Mouse (Mus musculus): ENCODE results near the gene Olfr613. TPM values are rescaled to one million over a fixed set of nuclear protein-coding genes. Genes with fewer than 3 reads are reported as not detected.
"Not testable (repeated sequence)": the region's sequence is repeated elsewhere in the genome, so short reads cannot be mapped to it uniquely, and the experiment has no call there.

Olfr613 gene
- not detected in 2 replicates for polyA plus RNA-seq (2015; fragmentation: Nextera tagmentation; extraction: Ambion mirVana)

DNA sequence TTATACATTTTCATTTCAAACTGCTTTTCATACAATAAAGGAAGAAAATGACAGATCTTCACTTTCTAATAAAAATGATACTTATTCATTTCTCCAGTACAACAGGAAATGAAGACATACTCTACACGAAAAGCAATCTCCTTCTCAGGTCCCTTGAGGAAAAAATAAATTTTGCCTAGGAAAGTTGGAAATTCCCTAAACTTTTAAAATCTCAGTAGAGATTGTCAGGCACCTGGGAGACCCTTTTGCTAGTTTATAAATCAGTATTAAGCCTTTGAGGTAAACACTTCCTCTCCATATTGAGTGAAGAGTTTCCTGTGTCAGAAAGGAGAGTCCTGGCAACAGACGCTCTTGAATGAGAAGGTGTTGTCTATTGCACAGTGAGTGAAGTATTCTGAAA, at the start of gene Olfr613:
Gene Olfr613, plus strand, starts transcription at position 301 of the 400 bp plus-strand sequence.
- Histone ChIP-seq H3K4me2 (ENCODE audit: low read length) (no peak within 1 kb of the TSS), H3K4me1 (replicated peaks; ENCODE audit: control insufficient read depth, insufficient read depth, low read length) (no peaks in the 10 kb centered on the region), H3K4me3 (replicated peaks; ENCODE audit: low read length) (no peak within 1 kb of the TSS), H3K27ac (ENCODE audit: low read length) (no peak within 1 kb of the TSS), H3K9me3 (ENCODE audit: control insufficient read depth, low read length) (no peaks in the 10 kb centered on the region), H3K9ac (replicated peaks; ENCODE audit: low read depth, low read length) (no peak within 1 kb of the TSS), H3K36me3 (ENCODE audit: control insufficient read depth, insufficient read depth) (no peaks in the 10 kb centered on the region), H3K27me3 (replicated peaks; ENCODE audit: control insufficient read depth, insufficient read depth, low read length) (no peaks in the 10 kb centered on the region)
- WGBS: 88% methylated on average over 2 of the region's 2 CpGs
- ATAC-seq: no peak

DNA sequence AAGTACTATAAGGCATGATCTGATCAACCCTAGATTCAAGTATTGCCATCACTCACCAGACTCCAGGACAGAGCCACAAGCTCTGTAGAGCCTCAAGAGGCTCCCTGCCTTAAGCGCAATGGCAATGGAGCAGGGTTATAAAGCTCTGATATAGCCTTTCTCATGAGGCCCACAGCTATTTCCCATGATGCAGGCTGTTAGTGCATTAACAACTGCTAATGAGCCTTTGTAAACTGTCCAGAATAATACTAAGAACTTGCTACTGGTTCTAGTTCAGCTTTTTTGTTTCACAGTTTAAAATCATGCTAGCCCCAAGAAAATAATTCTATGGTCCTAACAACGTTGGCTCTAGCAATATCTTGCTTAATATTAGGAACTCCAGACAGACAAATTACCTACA, 35.9 kb upstream of the Olfr613 start, which contains the start of gene Olfr610:
Gene Olfr610, minus strand, starts transcription at position 101 of the 400 bp plus-strand sequence.
- H3K27ac ChIP-seq (ENCODE audit: low read length): no peak within 1 kb of the TSS
- 84% methylated on average over 2 of the region's 2 CpGs for WGBS
- no peaks in the 10 kb centered on the region for H3K36me3 ChIP-seq (ENCODE audit: control insufficient read depth, insufficient read depth)
- no peaks in the 10 kb centered on the region for H3K9me3 ChIP-seq (ENCODE audit: control insufficient read depth, low read length)
- no peak within 1 kb of the TSS for H3K9ac ChIP-seq (replicated peaks; ENCODE audit: low read depth, low read length)
- H3K27me3 ChIP-seq (replicated peaks; ENCODE audit: control insufficient read depth, insufficient read depth, low read length): no peaks in the 10 kb centered on the region
- no peak within 1 kb of the TSS for H3K4me3 ChIP-seq (replicated peaks; ENCODE audit: low read length)
- H3K4me2 ChIP-seq (ENCODE audit: low read length): no peak within 1 kb of the TSS
- H3K4me1 ChIP-seq (replicated peaks; ENCODE audit: control insufficient read depth, insufficient read depth, low read length): no peaks in the 10 kb centered on the region
- ATAC-seq: no peak

DNA sequence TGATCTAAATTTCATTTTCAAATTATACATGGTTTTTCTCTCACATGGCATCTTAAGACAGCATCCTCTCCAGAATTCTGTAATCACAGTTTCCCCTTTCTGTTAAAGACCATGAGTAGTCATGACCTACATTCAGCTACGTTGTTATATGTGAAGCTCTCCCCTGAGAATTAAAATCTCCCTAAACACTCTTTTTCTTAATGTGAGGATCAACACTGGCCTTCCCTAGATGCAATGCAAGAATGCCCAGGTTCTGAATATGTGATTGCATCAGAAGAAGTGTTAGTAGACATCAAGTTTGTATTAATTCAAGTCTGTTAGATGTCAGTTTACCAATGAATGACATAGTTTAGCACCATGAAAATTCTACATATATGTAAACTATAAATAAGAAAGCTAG, 27.1 kb upstream of the Olfr613 start, which contains the start of gene Olfr611:
Gene Olfr611, minus strand, starts transcription at position 101 of the 400 bp plus-strand sequence.
- not testable (repeated sequence) for H3K4me3 ChIP-seq (replicated peaks; ENCODE audit: low read length); H3K36me3 ChIP-seq (ENCODE audit: control insufficient read depth, insufficient read depth); ATAC-seq; H3K4me1 ChIP-seq (replicated peaks; ENCODE audit: control insufficient read depth, insufficient read depth, low read length); H3K27me3 ChIP-seq (replicated peaks; ENCODE audit: control insufficient read depth, insufficient read depth, low read length); H3K9me3 ChIP-seq (ENCODE audit: control insufficient read depth, low read length); H3K9ac ChIP-seq (replicated peaks; ENCODE audit: low read depth, low read length); H3K4me2 ChIP-seq (ENCODE audit: low read length); H3K27ac ChIP-seq (ENCODE audit: low read length)
- WGBS: 63% methylated on average over 1 of the region's 1 CpGs

DNA sequence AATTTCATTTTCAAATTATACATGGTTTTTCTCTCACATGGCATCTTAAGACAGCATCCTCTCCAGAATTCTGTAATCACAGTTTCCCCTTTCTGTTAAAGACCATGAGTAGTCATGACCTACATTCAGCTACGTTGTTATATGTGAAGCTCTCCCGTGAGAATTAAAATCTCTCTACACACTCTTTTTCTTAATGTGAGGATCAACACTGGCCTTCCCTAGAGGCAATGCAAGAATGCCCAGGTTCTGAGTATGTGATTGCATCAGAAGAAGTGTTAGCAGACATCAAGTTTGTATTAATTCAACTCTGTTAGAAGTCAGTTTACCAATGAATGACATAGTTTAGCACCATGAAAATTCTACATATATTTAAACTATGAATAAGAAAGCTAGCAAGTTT, 5.3 kb upstream of the Olfr613 start, which contains the start of gene Olfr612:
Gene Olfr612, minus strand, starts transcription at position 101 of the 400 bp plus-strand sequence.
- not testable (repeated sequence) for H3K27me3 ChIP-seq (replicated peaks; ENCODE audit: control insufficient read depth, insufficient read depth, low read length); ATAC-seq; H3K4me1 ChIP-seq (replicated peaks; ENCODE audit: control insufficient read depth, insufficient read depth, low read length); H3K4me3 ChIP-seq (replicated peaks; ENCODE audit: low read length); H3K9ac ChIP-seq (replicated peaks; ENCODE audit: low read depth, low read length); H3K9me3 ChIP-seq (ENCODE audit: control insufficient read depth, low read length); H3K27ac ChIP-seq (ENCODE audit: low read length); H3K36me3 ChIP-seq (ENCODE audit: control insufficient read depth, insufficient read depth); H3K4me2 ChIP-seq (ENCODE audit: low read length)
- WGBS: 85% methylated on average over 2 of the region's 2 CpGs

DNA sequence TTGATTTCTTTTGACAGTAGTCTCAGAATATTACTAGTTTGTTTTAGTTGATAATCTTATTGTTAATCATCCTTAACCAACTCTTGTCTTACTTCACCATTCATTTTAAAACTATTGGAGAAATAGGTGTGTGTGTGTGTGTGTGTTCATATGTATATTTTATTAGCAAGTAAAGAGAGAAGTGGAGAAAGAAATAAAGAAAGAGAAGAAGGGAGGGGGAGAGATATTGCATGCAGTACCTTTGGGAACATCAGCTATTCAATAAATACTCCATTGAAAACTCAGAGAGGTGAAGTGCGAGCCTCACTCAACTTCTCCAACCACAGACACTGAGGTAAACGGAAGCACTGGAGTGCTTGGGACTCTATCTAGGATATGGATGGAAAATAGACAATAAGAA, 7.9 kb downstream of the Olfr613 start, which contains the start of gene Olfr615:
Gene Olfr615, plus strand, starts transcription at position 301 of the 400 bp plus-strand sequence.
- 86% methylated on average over 2 of the region's 2 CpGs for WGBS
- Histone ChIP-seq H3K36me3 (ENCODE audit: control insufficient read depth, insufficient read depth) (no peaks in the 10 kb centered on the region), H3K27me3 (replicated peaks; ENCODE audit: control insufficient read depth, insufficient read depth, low read length) (no peaks in the 10 kb centered on the region), H3K9me3 (ENCODE audit: control insufficient read depth, low read length) (no peaks in the 10 kb centered on the region), H3K27ac (ENCODE audit: low read length) (no peak within 1 kb of the TSS), H3K4me3 (replicated peaks; ENCODE audit: low read length) (no peak within 1 kb of the TSS), H3K9ac (replicated peaks; ENCODE audit: low read depth, low read length) (no peak within 1 kb of the TSS), H3K4me2 (ENCODE audit: low read length) (no peak within 1 kb of the TSS), H3K4me1 (replicated peaks; ENCODE audit: control insufficient read depth, insufficient read depth, low read length) (no peaks in the 10 kb centered on the region)
- no peak for ATAC-seq

DNA sequence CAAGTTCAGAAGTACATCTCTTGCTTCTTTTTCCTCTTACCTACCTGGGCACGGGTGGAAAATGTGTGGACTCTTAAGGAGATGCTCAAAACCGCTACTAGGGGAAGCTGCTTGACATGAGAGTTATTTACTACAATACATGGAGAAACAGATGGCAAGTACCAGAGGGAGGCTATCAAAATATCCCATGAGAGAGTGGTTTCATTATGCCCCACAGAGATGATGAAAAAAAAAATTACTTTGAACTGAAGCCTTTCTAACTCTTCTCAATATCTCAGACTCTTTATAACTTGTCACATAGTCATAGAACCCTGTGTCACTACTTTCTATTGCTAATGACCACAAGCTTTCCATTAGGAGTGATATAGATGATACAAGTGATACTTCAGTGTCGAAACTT, 21.2 kb downstream of the Olfr613 start, which contains the start of gene Olfr616:
Gene Olfr616, minus strand, starts transcription at position 101 of the 400 bp plus-strand sequence.
- H3K4me1 ChIP-seq (replicated peaks; ENCODE audit: control insufficient read depth, insufficient read depth, low read length): no peaks in the 10 kb centered on the region
- WGBS: 81% methylated on average over 3 of the region's 3 CpGs
- no peak for ATAC-seq
- H3K27ac ChIP-seq (ENCODE audit: low read length): no peak within 1 kb of the TSS
- no peak within 1 kb of the TSS for H3K9ac ChIP-seq (replicated peaks; ENCODE audit: low read depth, low read length)
- no peaks in the 10 kb centered on the region for H3K27me3 ChIP-seq (replicated peaks; ENCODE audit: control insufficient read depth, insufficient read depth, low read length)
- H3K36me3 ChIP-seq (ENCODE audit: control insufficient read depth, insufficient read depth): no peaks in the 10 kb centered on the region
- no peak within 1 kb of the TSS for H3K4me2 ChIP-seq (ENCODE audit: low read length)
- no peaks in the 10 kb centered on the region for H3K9me3 ChIP-seq (ENCODE audit: control insufficient read depth, low read length)
- H3K4me3 ChIP-seq (replicated peaks; ENCODE audit: low read length): no peak within 1 kb of the TSS

DNA sequence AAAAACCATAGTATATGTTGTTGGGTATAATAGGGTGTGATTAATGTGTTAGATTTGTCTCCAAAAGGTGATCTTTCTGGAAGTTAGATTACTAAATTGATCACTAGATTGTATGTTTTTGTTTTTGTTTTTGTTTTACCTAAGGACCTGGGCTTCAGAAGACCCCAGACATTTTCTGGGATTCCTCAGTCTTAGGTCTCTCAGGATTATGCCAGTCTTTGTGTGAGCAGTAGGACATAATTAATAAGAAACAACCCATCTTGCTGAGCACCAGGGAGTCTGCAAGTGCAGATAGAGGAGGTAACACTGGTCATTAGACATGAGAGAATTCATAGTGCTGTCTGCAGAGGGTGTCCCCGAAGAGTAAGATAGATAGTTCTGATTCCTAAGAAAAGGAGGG, 24.9 kb downstream of the Olfr613 start, which contains the start of gene Olfr617:
Gene Olfr617, plus strand, starts transcription at position 301 of the 400 bp plus-strand sequence.
- no peak for ATAC-seq
- no peak within 1 kb of the TSS for H3K4me3 ChIP-seq (replicated peaks; ENCODE audit: low read length)
- H3K27me3 ChIP-seq (replicated peaks; ENCODE audit: control insufficient read depth, insufficient read depth, low read length): no peaks in the 10 kb centered on the region
- WGBS: 94% methylated on average over 1 of the region's 1 CpGs
- no peaks in the 10 kb centered on the region for H3K9me3 ChIP-seq (ENCODE audit: control insufficient read depth, low read length)
- H3K36me3 ChIP-seq (ENCODE audit: control insufficient read depth, insufficient read depth): no peaks in the 10 kb centered on the region
- H3K27ac ChIP-seq (ENCODE audit: low read length): no peak within 1 kb of the TSS
- no peak within 1 kb of the TSS for H3K9ac ChIP-seq (replicated peaks; ENCODE audit: low read depth, low read length)
- no peaks in the 10 kb centered on the region for H3K4me1 ChIP-seq (replicated peaks; ENCODE audit: control insufficient read depth, insufficient read depth, low read length)
- H3K4me2 ChIP-seq (ENCODE audit: low read length): no peak within 1 kb of the TSS

DNA sequence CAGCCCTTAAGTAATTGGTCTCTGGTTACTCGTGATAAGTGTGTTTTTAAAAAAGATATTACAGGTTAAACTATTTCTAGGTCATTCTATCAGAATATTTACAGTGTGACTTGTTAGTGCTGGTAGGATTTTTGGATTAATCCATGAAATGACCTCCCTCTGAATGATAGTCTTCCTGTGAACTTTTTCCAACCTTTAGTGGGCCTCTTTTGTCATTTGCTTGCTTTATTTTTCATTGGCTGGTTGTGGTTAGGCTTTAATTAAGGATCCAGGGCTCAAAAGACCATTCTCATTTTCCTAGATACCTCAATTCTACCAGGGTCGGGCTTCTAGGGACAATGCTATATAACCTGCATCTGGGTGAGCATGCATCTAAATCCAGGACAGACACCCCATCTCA, 41.9 kb downstream of the Olfr613 start, which contains the start of gene Olfr618:
Gene Olfr618, plus strand, starts transcription at position 301 of the 400 bp plus-strand sequence.
- H3K4me3 ChIP-seq (replicated peaks; ENCODE audit: low read length): no peak within 1 kb of the TSS
- no peaks in the 10 kb centered on the region for H3K9me3 ChIP-seq (ENCODE audit: control insufficient read depth, low read length)
- ATAC-seq: no peak
- H3K4me2 ChIP-seq (ENCODE audit: low read length): no peak within 1 kb of the TSS
- no peaks in the 10 kb centered on the region for H3K4me1 ChIP-seq (replicated peaks; ENCODE audit: control insufficient read depth, insufficient read depth, low read length)
- H3K27me3 ChIP-seq (replicated peaks; ENCODE audit: control insufficient read depth, insufficient read depth, low read length): no peaks in the 10 kb centered on the region
- no peak within 1 kb of the TSS for H3K9ac ChIP-seq (replicated peaks; ENCODE audit: low read depth, low read length)
- 49% methylated on average over 2 of the region's 2 CpGs for WGBS
- H3K36me3 ChIP-seq (ENCODE audit: control insufficient read depth, insufficient read depth): no peaks in the 10 kb centered on the region
- no peak within 1 kb of the TSS for H3K27ac ChIP-seq (ENCODE audit: low read length)

DNA sequence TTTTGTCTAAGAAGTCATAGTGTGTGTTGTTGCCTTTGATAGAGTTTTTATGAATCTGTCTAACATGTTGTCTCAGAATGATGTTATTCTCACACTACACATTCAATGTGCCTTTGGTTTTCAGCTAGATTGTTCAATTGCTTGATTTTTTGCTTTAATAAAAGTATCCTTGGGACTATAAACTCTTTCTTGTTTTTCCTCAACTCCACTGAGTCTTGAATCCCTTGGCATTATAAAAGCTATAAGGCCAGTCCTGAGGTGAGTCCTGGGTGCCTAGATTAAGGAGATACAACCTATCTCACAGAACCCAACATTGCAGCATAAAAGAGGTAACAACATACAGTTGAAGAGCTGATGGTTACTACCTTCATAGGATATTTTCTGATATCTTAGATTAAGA, 52.4 kb downstream of the Olfr613 start, which contains the start of gene Olfr619:
Gene Olfr619, plus strand, starts transcription at position 301 of the 400 bp plus-strand sequence.
- Histone ChIP-seq H3K36me3 (ENCODE audit: control insufficient read depth, insufficient read depth) (no peaks in the 10 kb centered on the region), H3K4me1 (replicated peaks; ENCODE audit: control insufficient read depth, insufficient read depth, low read length) (no peaks in the 10 kb centered on the region), H3K27ac (ENCODE audit: low read length) (no peak within 1 kb of the TSS), H3K9ac (replicated peaks; ENCODE audit: low read depth, low read length) (no peak within 1 kb of the TSS), H3K4me3 (replicated peaks; ENCODE audit: low read length) (no peak within 1 kb of the TSS), H3K27me3 (replicated peaks; ENCODE audit: control insufficient read depth, insufficient read depth, low read length) (no peaks in the 10 kb centered on the region), H3K9me3 (ENCODE audit: control insufficient read depth, low read length) (no peaks in the 10 kb centered on the region), H3K4me2 (ENCODE audit: low read length) (no peak within 1 kb of the TSS)
- no peak for ATAC-seq

Data from forebrain, embryonic 16.5 days (tissue).